Mouse (Mus musculus): ENCODE data around the gene Scn10a. TPM values are rescaled to one million over a fixed set of nuclear protein-coding genes. Genes with fewer than 3 reads are reported as not detected.

Gene Scn10a
- polyA plus RNA-seq, 1 experiment from 2014 or later, result not detected

DNA sequence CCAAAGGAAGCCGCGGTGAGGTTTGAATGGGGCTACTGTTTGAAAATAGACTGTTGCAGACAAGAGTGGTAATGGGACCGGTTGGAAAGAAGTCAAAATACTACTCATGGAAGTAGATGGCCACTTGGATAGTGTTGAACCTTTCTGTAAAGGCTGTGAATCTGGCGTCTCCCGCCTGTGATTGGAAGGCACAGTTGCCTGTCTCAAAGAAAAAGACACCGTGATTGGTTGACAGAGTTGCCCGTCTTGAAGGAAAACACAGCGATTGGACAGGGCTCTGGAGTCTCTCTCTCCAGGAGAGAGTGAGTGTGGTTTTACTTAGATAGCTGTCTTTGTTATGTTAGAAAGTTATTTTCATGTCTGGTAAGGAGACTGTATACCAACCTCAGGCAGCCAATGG lies 121.8 kb downstream of the Scn10a start:
- H3K4me3 ChIP-seq (replicated peaks; ENCODE audit: low read depth, low read length), result no peak overlapping the region
- H3K9me3 ChIP-seq (ENCODE audit: control insufficient read depth, low read length), result no peaks in the 10 kb centered on the region
- no peak for ATAC-seq (ENCODE audit: low FRiP score, low TSS enrichment)
- H3K27me3 ChIP-seq (ENCODE audit: control insufficient read depth, insufficient read depth, low read length), result no peaks in the 10 kb centered on the region
- H3K27ac ChIP-seq (replicated peaks; ENCODE audit: low read depth, low read length), result no peak overlapping the region
- no peak overlapping the region for H3K9ac ChIP-seq (replicated peaks; ENCODE audit: low read length)
- H3K4me2 ChIP-seq (ENCODE audit: low read length), result no peak overlapping the region
- no peaks in the 10 kb centered on the region for H3K4me1 ChIP-seq (ENCODE audit: control insufficient read depth, insufficient read depth, low read length)
- H3K36me3 ChIP-seq (ENCODE audit: control insufficient read depth, insufficient read depth, low read length), result no peaks in the 10 kb centered on the region
- 80% methylated on average over 8 of the region's 8 CpGs for WGBS
- no peak for DNase-seq

GRCm38 (mm10) chr9:119589592-119589991 lies 129.5 kb downstream of the Scn10a start:
- no peaks in the 10 kb centered on the region for H3K9me3 ChIP-seq (ENCODE audit: control insufficient read depth, low read length)
- no peak for ATAC-seq (ENCODE audit: low FRiP score, low TSS enrichment)
- no peaks in the 10 kb centered on the region for H3K36me3 ChIP-seq (ENCODE audit: control insufficient read depth, insufficient read depth, low read length)
- no peak for DNase-seq
- H3K4me3 ChIP-seq (replicated peaks; ENCODE audit: low read depth, low read length), result no peak overlapping the region
- peaks cover 3% of the 10 kb centered on the region; the same call in 1 of the 2 replicates for H3K27me3 ChIP-seq (ENCODE audit: control insufficient read depth, insufficient read depth, low read length)
- no peaks in the 10 kb centered on the region for H3K4me1 ChIP-seq (ENCODE audit: control insufficient read depth, insufficient read depth, low read length)
- H3K9ac ChIP-seq (replicated peaks; ENCODE audit: low read length), result no peak overlapping the region
- WGBS, result 89% methylated on average over 8 of the region's 8 CpGs
- H3K27ac ChIP-seq (replicated peaks; ENCODE audit: low read depth, low read length), result no peak overlapping the region
- H3K4me2 ChIP-seq (ENCODE audit: low read length), result no peak overlapping the region

- ATAC-seq (ENCODE audit: low FRiP score, low TSS enrichment) (no peak), DNase-seq (no peak)
- Histone ChIP-seq H3K27ac (replicated peaks; ENCODE audit: low read depth, low read length) (no peak overlapping the region), H3K36me3 (ENCODE audit: control insufficient read depth, insufficient read depth, low read length) (no peaks in the 10 kb centered on the region), H3K9ac (replicated peaks; ENCODE audit: low read length) (no peak overlapping the region), H3K27me3 (ENCODE audit: control insufficient read depth, insufficient read depth, low read length) (peaks cover 3% of the 10 kb centered on the region; the same call in 1 of the 2 replicates), H3K4me2 (ENCODE audit: low read length) (no peak overlapping the region), H3K9me3 (ENCODE audit: control insufficient read depth, low read length) (no peaks in the 10 kb centered on the region), H3K4me3 (replicated peaks; ENCODE audit: low read depth, low read length) (no peak overlapping the region), H3K4me1 (ENCODE audit: control insufficient read depth, insufficient read depth, low read length) (no peaks in the 10 kb centered on the region)
- WGBS, result 49% methylated on average over 26 of the region's 26 CpGs
These were observed 130.2 kb downstream of the Scn10a start for GRCm38 (mm10) chr9:119588763-119589449.

DNA sequence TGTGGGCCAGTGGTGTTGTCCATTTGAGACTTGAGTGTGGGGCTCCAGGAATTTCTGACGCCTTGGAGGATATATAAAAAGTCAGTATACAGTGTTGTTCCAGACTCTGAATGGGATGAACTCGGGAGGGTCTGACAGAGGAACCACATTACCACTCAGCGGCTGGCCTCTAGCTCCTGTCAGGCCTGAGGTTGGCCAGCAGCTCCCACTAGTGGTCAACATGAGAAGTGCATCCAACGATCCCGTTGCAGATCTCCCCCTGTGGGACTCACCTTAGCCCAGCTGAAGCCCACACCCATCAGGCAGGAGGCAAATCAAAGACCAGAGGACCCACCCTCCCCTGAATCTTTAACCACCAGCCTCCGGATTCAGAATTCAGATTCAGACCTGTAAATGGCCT lies 138.5 kb downstream of the Scn10a start:
- Histone ChIP-seq H3K4me3 (replicated peaks; ENCODE audit: low read depth, low read length) (no peak overlapping the region), H3K36me3 (ENCODE audit: control insufficient read depth, insufficient read depth, low read length) (no peaks in the 10 kb centered on the region), H3K9ac (replicated peaks; ENCODE audit: low read length) (no peak overlapping the region), H3K27ac (replicated peaks; ENCODE audit: low read depth, low read length) (no peak overlapping the region), H3K4me2 (ENCODE audit: low read length) (no peak overlapping the region), H3K9me3 (ENCODE audit: control insufficient read depth, low read length) (no peaks in the 10 kb centered on the region), H3K4me1 (ENCODE audit: control insufficient read depth, insufficient read depth, low read length) (peaks cover 12% of the 10 kb centered on the region), H3K27me3 (ENCODE audit: control insufficient read depth, insufficient read depth, low read length) (peaks cover 65% of the 10 kb centered on the region)
- ATAC-seq (ENCODE audit: low FRiP score, low TSS enrichment) (peak; percentile 27; the same call in 1 of the 2 replicates), DNase-seq (peak; percentile 88)
- 0% methylated on average over 6 of the region's 6 CpGs for WGBS

DNA sequence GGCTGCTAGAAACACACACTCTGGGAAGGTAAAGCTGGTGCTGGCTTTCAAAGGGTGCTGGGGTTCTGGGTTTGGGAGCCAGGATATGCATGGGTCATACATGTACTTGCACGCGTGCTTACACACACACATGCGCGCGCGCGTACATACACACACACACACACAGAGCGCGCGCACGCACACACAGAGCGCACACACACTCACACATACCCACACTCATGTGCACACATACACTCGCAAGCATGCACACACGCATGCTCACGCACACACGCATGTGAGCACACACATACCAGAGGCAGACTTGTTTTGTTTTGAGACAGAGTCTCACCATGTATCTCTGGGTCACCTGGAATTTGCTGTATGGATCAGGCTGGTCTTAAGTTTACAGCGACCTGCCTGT lies 138.9 kb downstream of the Scn10a start:
- DNase-seq (no peak), ATAC-seq (ENCODE audit: low FRiP score, low TSS enrichment) (no peak)
- Histone ChIP-seq H3K4me3 (replicated peaks; ENCODE audit: low read depth, low read length) (no peak overlapping the region), H3K4me1 (ENCODE audit: control insufficient read depth, insufficient read depth, low read length) (peaks cover 12% of the 10 kb centered on the region), H3K36me3 (ENCODE audit: control insufficient read depth, insufficient read depth, low read length) (no peaks in the 10 kb centered on the region), H3K9me3 (ENCODE audit: control insufficient read depth, low read length) (no peaks in the 10 kb centered on the region), H3K27ac (replicated peaks; ENCODE audit: low read depth, low read length) (no peak overlapping the region), H3K27me3 (ENCODE audit: control insufficient read depth, insufficient read depth, low read length) (peaks cover 70% of the 10 kb centered on the region), H3K4me2 (ENCODE audit: low read length) (no peak overlapping the region), H3K9ac (replicated peaks; ENCODE audit: low read length) (no peak overlapping the region)
- WGBS, result 90% methylated on average over 17 of the region's 17 CpGs

DNA sequence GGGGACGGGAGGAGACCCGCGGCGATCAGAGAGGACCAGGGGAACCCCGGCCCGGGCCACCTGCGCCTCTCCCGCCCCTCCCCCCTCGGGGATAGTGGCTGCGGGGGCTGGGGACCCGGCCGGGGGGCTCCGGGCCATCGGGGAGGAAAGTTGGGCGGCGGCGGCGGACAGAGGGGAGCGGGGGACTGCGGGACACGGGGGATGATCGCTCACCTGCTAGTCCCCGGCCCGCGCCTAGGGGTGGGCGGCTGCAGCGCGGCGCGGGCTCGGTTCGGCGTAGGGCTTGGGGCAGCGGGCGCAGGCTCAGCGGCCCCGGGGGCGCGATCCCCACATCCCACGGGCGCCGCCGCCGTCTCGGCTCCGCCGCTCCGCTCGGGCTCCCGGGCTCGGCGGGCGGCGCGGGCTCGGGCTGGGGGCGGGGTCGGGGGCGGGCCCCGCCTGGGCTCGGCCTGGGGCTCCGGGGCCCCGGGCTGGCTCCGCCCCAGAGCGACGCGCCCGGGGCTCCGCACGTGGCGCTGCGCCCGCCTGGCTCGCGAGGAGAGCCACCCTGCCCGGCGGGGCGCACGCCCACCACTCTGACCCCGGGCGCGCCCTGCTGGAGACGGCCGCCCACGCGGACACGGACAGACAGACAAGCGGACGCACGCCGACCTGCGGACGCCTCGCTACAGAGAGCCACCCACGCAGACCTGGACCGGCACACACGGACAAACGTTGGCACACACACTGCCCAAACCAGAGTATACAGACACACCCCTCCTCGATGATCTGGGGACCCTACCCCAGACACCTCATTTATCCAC lies 140.3 kb downstream of the Scn10a start, which contains the start of gene Scn5a:
Gene Scn5a, minus strand, starts transcription at position 381 of the 803 bp plus-strand sequence.
- peak; percentile 36 for DNase-seq
- Histone ChIP-seq H3K9ac (replicated peaks; ENCODE audit: low read length) (peak within 1 kb of the TSS; percentile 45), H3K4me3 (replicated peaks; ENCODE audit: low read depth, low read length) (peak within 1 kb of the TSS; percentile 44), H3K4me1 (ENCODE audit: control insufficient read depth, insufficient read depth, low read length) (peaks cover 12% of the 10 kb centered on the region), H3K27ac (replicated peaks; ENCODE audit: low read depth, low read length) (no peak within 1 kb of the TSS), H3K4me2 (ENCODE audit: low read length) (peak within 1 kb of the TSS; percentile 76), H3K27me3 (ENCODE audit: control insufficient read depth, insufficient read depth, low read length) (peaks cover 83% of the 10 kb centered on the region), H3K36me3 (ENCODE audit: control insufficient read depth, insufficient read depth, low read length) (no peaks in the 10 kb centered on the region), H3K9me3 (ENCODE audit: control insufficient read depth, low read length) (no peaks in the 10 kb centered on the region)
- WGBS, result 2% methylated on average over 84 of the region's 99 CpGs
- peak; percentile 43 for ATAC-seq (ENCODE audit: low FRiP score, low TSS enrichment)

DNA sequence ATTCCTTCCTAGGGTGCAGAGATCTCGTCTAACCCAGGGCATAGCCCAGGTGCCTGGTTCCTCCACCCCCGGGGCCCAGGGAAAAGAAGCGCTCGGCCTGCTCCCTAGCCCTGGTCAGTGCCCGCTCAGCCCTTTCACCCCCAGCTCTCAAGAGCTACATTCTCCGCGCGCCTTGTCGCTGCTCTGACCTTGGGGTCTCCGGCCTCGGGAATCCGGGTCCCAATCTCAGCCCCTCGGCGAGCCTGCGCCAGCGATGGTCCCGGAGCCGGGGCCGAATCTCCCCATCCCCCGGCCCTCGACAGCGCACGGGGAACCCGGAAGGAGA lies 140.8 kb downstream of the Scn10a start:
- H3K36me3 ChIP-seq (ENCODE audit: control insufficient read depth, insufficient read depth, low read length), result no peaks in the 10 kb centered on the region
- no peaks in the 10 kb centered on the region for H3K9me3 ChIP-seq (ENCODE audit: control insufficient read depth, low read length)
- peak overlapping the region; percentile 45 for H3K9ac ChIP-seq (replicated peaks; ENCODE audit: low read length)
- DNase-seq, result no peak
- H3K4me1 ChIP-seq (ENCODE audit: control insufficient read depth, insufficient read depth, low read length), result peaks cover 12% of the 10 kb centered on the region
- ATAC-seq (ENCODE audit: low FRiP score, low TSS enrichment), result no peak
- no peak overlapping the region for H3K27ac ChIP-seq (replicated peaks; ENCODE audit: low read depth, low read length)
- H3K4me3 ChIP-seq (replicated peaks; ENCODE audit: low read depth, low read length), result peak overlapping the region; percentile 44
- WGBS, result 2% methylated on average over 24 of the region's 24 CpGs
- H3K4me2 ChIP-seq (ENCODE audit: low read length), result peak overlapping the region; percentile 76
- H3K27me3 ChIP-seq (ENCODE audit: control insufficient read depth, insufficient read depth, low read length), result peaks cover 89% of the 10 kb centered on the region

- no peak for DNase-seq
- no peaks in the 10 kb centered on the region for H3K36me3 ChIP-seq (ENCODE audit: control insufficient read depth, insufficient read depth, low read length)
- H3K4me3 ChIP-seq (replicated peaks; ENCODE audit: low read depth, low read length), result no peak overlapping the region
- H3K27me3 ChIP-seq (ENCODE audit: control insufficient read depth, insufficient read depth, low read length), result peaks cover 96% of the 10 kb centered on the region
- no peak overlapping the region for H3K9ac ChIP-seq (replicated peaks; ENCODE audit: low read length)
- H3K27ac ChIP-seq (replicated peaks; ENCODE audit: low read depth, low read length), result no peak overlapping the region
- H3K4me2 ChIP-seq (ENCODE audit: low read length), result no peak overlapping the region
- no peak for ATAC-seq (ENCODE audit: low FRiP score, low TSS enrichment)
- H3K9me3 ChIP-seq (ENCODE audit: control insufficient read depth, low read length), result no peaks in the 10 kb centered on the region
- H3K4me1 ChIP-seq (ENCODE audit: control insufficient read depth, insufficient read depth, low read length), result peaks cover 15% of the 10 kb centered on the region
- WGBS, result 89% methylated on average over 2 of the region's 2 CpGs
These were observed 142.1 kb downstream of the Scn10a start for GRCm38 (mm10) chr9:119576977-119577376.

GRCm38 (mm10) chr9:119575732-119576131 lies 143.4 kb downstream of the Scn10a start:
- no peak overlapping the region for H3K9ac ChIP-seq (replicated peaks; ENCODE audit: low read length)
- no peak overlapping the region for H3K4me3 ChIP-seq (replicated peaks; ENCODE audit: low read depth, low read length)
- DNase-seq (no peak), ATAC-seq (ENCODE audit: low FRiP score, low TSS enrichment) (no peak)
- no peaks in the 10 kb centered on the region for H3K36me3 ChIP-seq (ENCODE audit: control insufficient read depth, insufficient read depth, low read length)
- WGBS, result 54% methylated on average over 9 of the region's 9 CpGs
- no peak overlapping the region for H3K4me2 ChIP-seq (ENCODE audit: low read length)
- H3K27ac ChIP-seq (replicated peaks; ENCODE audit: low read depth, low read length), result no peak overlapping the region
- peaks cover 94% of the 10 kb centered on the region for H3K27me3 ChIP-seq (ENCODE audit: control insufficient read depth, insufficient read depth, low read length)
- H3K4me1 ChIP-seq (ENCODE audit: control insufficient read depth, insufficient read depth, low read length), result peaks cover 27% of the 10 kb centered on the region
- no peaks in the 10 kb centered on the region for H3K9me3 ChIP-seq (ENCODE audit: control insufficient read depth, low read length)
